Mouse (Mus musculus): ENCODE data around the gene Abi3.

Gene Abi3

DNA sequence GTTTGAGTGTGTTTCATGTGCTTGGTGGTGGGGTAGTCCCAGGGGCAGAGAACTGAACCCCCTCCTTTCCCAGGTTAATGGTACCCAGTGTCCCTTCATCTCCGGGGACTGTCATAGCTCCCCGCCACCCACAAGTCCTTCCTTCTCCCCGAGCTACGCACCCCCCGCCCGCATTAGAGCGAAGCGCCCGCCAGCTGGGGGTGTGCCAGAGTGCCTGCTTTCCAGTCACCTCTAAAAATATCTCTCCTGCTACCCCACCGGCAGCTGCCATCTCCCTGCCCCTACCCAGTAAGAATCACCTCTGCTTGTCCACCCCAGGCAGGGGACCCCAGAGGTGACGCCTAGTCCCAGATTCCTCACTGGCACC lies 17.4 kb downstream of the Abi3 start:
- peak; percentile 12 for DNase-seq

DNA sequence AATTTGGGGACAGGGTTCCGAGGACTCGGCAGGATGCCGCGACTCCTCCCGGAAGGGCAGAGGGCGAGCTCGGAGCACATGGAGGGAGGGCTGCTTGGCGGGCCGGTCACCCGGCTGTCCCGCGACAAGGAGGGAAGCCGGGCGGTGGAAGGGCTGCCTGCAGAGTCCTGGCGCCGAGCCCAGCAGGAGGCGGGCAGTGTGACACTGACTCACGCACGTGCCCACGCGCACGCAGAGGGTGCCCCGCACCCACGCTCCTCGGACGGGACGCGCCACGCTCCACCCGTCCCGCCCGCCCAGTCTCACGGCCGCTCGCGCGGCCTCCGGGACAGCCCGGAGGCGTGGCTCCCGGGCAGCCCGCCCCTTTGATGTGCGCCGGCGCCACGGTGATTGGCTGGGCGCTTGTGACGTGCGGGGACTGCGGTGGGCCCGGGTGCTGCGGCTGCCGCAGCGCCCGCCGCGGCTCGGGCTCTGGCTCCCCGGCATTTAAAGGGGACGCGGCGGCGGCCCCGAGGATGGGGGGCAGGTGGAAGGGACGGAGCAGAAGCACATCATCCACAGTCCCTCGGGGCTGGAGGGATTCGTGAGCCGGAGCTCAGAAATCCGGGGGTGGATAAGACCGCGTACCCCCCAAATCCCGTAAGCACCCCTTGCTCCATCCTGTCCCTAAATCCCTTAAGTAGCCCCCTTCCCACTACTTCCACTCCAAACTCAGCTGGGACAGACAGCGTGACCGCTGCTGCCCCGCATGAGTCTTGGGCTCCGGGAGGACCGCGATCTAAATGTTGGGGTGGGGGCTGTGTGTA lies 18.0 kb downstream of the Abi3 start, which contains the start of gene Phospho1:
Gene Phospho1 (plus strand): TSS at position 429 of the 806 bp plus-strand sequence.
- DNase-seq: peak; percentile 95

DNA sequence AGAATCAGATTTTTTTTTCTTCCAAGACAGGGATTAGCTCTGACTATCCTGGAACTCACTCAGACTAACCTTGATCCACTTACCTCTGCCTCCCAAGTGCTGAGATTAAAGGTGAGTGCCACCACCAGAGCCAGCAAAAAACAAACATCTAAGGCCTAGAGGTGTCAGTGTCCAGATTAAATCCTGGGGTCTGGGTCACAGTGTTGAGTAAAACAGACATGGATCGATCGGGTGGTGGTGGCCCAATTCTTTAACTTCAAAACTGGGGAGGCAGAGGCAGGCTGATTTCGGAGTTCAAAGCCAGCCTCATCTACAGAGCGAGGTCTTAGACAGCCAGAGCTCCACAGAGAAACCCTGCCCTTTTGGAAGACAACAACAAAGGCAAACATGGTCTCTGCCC lies 19.8 kb downstream of the Abi3 start:
- DNase-seq: no peak

DNA sequence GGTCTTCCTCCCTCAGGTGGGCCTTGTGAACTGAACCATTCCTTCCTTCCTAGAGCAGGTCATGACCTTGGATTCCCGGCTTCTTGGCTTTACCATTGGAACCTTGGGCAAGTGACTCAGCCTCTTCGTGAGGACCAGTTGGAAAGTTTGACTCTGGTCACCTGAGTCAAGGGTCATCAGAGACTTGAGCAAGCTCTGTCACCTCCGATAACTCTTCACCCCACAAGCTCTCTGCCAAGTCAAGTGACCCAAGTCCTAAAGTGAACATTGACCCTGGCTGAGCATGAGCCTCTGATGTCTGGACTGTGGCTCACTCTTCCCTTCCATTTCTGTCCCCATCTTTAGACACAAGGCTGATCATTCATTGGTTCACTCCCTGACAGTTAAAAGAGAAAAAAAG lies 20.8 kb downstream of the Abi3 start:
- no peak for DNase-seq

DNA sequence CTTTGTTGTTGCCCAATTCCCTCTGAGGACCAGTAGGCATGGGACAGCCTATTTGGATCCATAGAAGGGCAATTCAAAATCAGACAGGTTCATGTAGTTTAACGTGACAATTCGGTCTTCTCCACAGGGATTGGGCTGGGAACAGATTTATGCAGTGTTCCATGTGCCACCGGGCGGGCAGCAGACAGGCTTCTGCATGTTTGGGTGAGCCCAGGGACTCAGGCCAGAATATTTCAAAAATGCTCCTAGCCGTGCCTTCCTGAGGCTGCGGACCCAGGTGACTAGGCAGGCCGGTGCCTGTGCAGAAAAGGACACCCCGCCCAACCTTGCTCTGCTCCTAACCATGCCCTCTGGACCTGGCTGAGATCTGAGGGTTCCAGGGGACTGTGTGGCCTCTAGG lies 23.1 kb downstream of the Abi3 start:
- DNase-seq: no peak

DNA sequence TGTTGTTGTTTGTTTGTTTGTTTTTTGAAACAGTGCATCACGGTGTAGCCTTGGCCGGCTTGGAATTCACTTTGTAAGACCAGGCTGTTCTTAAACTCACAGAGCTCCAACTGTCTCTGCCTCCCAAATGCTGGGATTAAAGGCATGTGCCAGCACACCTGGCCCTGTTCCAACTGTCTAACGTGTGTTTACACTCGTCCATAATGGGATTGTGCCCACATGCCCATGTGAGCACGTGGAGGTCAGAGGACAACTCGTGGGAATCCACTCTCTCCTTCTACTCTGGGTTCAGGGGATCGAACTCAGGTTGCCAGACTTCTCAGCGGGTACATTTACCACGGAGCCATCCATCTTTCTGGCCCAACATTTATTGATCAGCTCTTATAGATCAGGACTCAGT lies 26.9 kb downstream of the Abi3 start:
- no peak for DNase-seq

DNA sequence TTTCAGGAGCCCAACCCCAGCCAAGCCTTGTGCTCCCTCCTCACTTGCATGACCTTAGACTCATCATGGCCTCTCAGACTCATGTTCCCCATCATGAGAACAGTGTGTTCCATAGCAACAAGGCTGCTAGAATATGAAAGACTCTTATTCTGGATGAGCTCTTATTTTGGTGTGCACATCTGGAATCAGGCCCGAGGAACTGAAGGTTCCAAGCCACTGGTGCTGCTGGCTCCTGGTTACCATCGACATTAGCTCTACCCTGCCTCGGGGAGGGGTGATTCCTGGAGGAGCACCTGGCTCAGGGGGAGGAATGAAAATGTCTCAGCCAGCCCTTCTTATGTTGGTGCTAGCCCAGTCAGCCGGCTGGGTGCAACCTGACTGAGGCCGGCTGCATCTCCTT lies 27.4 kb downstream of the Abi3 start:
- DNase-seq: no peak

DNA sequence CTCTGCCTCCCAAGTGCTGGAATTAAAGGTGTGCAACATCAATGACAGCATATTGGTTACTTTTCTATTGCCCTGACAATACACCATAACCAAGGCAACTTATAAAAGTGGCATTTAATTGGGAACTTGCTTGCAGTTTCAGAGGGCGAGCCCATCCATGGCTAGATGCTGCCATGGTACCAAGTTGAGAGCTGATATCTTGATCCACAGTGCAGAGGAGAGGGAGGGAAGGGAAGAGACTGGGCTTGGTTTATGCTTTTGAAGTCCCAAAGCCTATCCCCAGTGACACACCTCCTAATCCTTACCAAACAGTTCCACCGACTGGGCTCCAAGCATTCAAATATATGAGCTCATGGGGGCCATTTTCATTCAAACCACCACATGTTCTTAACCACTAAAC lies 28.2 kb downstream of the Abi3 start:
- no peak for DNase-seq

DNA sequence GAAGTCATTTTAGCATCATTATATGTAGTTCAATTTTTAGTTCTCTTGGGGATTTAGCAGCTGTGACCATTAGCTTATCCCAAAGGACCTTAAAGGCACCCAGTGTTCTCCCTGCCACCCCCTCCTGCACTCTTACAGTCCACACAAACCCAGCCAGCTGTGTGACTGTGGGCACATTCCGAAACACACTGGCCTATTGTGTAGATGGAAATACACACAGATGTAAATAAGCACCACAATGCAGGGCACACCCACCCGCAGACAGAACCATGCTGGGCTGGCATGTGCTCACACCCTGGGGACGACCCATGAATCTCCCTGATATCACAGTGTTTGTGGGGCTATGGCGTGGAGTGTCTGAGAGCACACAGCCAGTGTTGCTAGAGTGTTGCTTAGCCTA lies 30.1 kb downstream of the Abi3 start:
- DNase-seq: no peak

DNA sequence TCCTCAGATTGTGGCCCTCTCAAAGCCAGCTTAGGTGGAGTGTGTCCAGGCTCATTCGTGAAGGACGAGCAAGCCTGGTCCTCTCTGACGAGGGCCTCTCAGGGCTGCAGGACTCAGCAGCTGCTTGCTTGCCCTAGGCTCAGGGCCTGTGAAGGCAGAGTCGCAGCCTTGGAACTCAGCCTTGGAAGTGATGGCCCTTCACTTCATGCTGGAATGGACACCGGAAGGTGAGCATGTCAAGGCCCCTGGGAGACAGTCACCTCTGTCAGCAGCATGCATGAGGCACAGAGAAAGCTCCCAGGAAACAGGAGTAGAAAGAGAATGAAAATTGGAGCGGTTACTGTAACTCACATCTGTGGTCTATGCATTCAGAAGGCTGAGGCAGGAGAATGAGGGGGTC lies 30.5 kb downstream of the Abi3 start:
- DNase-seq: no peak

DNA sequence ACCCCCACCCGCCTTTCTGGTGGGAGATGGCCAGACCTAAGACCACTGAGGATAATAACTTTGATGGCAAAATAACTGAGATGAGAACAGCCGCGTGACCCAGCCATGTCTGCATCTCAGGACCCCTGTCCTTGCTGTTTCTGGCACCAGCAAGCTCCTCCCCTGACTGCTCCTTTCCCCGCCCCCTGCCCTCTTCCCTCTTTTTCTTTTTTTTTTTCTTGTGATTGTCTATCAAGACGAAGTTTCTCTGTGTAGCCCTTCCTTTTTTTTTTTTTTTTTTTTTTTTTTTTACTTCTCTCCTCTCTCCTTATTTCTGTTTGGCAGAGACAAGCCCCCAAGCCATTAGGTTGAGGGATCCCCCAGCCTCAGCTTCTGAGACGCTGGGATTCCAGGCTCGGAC lies 31.4 kb downstream of the Abi3 start:
- no peak for DNase-seq

DNA sequence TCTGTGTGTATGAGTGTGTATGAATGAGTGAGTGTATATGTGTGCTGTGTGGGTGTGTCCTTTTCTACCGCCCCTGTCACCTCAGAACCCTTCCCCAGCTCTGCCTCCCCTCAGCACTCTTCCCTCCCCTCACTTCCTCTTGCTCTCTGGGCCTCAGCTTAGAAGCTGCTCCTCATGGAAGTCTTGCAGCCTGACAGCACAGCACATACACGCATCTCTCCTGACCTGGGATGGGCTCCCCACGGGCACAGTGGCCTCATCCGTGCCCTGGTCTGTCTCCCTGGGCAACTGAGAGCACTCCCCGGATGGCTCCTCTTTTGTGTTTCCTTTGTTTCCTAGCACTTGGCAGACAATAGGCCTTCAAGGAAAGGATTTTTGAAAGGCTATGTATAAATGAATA lies 32.7 kb downstream of the Abi3 start:
- DNase-seq: no peak

DNA sequence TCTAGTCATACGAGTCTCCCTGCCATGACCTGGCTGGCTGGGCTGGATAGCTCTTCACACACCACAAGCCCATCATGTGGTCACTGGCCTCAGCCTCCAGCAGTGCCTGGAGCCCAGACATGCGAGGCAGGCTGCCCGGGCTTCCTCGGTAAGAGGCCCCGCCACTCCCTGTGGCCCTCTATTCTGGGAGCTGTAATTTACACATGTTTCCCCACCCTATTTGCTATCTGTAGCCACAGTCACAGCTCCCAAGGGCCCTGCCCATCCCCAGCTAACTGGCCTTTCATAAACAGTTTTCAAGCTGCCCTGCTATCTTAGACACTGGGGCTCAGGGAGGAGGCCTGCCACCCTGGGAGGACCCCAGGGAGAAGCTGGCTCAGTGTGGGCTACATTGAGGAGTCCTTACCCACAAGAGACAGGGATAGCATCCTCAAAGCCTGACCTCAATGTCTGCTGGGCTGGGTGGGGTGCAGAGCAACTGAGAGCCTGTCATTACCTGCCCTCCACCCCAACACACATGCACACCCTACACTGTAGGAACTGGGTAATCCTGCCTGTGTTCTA lies 33.7 kb downstream of the Abi3 start:
- no peak for DNase-seq

DNA sequence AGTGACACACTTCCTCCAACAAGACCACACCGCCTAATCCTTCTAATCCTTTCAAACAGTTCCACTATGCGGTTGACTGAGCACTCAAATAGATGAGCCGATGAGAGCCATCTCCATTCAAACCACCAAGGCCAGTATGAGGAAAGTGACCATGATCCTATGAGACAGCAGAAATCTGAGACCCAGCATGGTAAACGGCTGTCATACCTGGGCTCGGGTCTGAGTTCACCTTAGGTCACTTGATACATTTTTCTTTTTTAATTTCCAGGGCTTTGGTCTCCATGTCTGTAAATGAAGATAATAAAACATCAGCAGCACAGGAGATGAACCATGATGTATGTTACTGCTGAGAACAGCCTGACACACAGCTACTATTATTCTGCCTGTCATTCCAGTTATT lies 34.4 kb downstream of the Abi3 start:
- DNase-seq: no peak

DNA sequence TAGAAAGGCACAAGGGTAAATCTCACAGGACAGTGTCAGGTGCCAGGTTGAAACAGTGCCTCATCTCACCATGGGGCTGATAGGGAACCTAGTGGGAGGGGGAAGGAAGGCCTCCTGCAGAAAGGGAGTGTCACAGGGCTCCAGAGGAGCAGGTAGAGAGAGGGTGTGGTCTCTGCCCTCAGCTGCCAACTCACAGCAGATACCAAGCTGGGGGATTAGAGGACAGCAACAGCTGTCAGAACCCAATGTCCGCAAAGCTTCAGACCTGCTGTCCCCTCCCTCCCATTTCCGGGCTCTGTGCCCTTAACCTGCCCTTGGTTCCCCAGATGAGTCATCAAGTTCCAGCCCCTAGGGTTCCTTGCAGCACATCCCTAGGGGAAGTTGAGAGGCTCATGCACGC lies 36.7 kb downstream of the Abi3 start:
- no peak for DNase-seq

DNA sequence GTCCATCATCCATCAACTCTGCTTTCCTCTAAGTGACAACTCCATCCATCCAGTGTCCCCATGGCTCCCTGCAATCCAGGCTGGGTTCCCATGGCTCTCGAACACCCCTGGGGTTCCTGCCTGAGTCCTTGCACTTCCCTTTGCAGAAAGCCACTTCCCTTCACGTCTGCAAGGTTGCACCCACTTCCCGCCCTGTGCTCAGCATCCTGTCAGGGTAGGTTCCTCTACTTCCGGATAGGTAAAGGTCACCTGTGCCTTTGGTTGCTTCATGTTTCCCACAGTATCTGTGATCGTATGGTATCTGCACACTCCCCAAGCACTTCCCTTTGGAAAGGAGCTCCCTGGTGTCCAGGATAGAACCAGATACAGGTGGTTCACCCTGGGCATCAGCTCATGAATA lies 37.3 kb downstream of the Abi3 start:
- no peak for DNase-seq

DNA sequence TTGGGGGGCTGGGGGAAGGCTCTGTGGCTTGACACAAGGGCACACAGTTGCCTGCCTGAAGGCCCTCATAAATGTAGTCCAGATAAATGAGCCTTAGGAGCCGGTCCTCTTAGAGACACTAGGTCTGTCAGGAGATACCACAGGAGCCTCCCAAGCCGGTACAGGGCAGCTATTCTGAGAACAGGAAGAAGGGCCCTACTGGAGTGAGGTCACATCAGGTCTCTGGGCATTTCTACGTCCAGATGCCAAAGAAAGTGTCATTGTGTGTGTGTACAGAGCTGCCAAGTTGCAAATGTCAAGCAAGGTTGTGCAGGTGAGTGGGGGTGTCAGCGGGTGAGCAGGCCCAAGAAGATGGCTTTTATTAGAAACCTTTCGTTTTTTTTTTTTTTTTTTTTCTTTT lies 46.7 kb downstream of the Abi3 start:
- DNase-seq: no peak

DNA sequence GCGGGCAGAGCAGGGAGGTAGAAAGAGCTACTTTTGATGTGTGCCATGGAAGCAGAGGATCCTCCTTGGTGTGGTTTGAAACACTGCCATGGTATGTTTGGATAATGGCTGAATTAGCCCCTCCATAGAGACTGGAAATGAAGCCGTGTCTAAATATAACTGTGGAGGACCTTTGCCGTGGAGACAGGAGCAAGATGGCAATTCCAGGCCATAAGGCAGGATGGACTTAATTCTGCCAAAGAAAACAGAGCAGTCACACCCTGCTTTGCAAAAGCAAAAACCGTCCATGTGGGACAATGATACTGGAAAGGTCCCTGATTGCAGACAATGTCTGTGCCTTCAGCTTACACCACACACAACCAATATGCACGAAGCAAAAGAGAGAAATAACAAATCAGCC lies 48.1 kb downstream of the Abi3 start:
- DNase-seq: no peak

DNA sequence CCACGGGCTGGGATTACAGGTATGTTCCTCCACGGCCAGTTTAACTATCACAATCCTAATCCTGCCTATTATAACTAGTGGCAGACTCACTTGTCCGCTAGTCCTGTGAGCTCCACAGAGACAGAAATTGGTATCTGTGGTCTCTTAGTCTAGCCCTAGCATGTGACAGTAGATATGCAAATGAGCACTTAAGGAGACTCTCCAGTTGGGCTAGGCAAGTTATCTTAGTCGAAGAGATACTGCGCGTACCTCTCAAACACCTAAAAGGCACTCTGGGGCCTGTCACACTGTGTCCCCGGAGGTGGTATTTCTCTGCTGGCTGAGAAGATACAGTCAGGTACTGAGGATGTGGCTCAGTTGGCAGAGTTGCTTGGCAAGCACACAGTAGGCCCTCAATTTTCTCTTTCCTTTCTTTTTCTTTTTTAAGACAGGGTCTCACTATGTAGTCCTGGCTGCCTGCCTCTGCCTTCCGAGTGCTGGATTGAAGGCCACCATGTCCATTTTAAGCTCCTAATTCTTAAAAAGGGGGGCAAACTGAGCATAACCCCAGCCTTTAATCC lies 49.2 kb downstream of the Abi3 start:
- DNase-seq: no peak

DNA sequence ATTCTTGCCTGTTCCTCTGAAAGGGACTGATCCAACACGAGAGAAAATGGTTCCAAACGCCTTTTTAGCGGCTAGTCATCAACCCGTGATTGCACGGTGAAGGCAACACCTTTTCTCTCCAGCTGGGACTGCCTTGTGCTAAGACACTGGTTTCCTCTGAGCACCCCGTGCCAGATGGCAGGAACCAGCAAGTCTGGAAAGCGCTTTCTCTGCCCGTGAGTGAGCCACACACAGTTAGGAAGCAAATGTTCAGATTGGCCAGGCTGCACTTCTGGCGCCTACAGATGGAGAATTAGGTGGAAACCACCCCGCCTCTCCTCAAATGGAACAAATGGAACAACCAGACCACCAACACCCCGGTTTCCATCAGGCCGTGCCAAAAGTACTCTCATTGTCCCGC lies 50.5 kb downstream of the Abi3 start:
- DNase-seq: no peak

DNA sequence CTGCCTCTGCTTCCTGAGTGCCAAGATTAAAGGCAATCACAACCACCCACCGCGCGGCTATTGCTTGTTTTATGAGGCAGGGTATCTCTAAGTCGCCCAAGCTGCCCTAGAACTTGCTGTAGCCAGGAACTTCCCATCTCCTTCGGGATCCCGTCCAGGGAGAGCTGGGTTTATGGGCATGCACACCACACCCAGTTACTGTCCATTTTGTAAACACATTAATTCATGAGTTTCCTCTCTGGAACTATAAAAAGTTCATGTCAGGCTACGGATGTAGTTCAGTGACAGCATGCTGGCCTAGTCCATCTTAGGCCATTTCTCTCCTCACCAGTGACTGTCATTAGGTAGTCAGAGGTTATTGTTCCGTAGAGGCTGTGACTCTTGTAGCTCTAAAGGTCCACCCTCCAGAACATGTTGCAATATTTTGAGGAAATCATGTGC lies 52.8 kb downstream of the Abi3 start:
- no peak for DNase-seq

DNA sequence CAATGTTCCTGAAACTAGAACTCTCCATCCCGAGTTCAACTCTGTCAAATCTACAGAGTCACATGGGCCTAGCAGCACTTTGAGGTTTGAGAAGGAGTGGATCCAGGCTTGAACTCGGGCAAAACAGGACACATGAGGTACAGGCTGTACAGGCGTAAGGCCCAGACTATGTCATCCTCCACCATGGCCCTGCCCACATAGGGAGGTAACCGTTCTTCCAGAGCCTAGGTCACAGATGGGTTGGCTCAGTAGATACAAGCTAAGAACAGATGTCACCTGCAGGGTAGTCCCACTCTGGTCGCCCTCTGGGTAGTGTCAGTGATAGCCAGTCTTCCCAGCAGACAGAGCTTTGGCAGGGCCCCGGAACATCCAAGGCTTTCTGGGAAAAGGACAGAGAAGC lies 55.8 kb downstream of the Abi3 start:
- no peak for DNase-seq

DNA sequence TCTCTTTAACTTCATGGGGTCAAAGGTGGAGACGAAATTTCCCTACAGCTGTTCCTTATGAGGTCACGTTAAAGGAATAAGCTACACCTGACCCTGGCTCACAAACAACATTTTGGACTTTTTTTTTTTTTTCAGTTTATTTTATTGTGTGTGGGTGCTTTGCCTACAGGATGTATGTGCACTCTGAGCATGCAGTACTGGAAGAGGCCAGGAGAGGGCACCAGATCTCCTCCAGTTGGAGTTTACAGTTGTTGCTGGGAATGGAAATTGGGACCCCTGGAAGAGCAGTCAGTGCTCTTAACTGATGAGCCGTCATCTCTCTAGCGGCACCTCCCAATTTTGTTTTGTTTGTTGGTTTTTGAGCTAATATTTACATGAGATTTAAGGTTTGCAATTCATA lies 56.6 kb downstream of the Abi3 start:
- no peak for DNase-seq

DNA sequence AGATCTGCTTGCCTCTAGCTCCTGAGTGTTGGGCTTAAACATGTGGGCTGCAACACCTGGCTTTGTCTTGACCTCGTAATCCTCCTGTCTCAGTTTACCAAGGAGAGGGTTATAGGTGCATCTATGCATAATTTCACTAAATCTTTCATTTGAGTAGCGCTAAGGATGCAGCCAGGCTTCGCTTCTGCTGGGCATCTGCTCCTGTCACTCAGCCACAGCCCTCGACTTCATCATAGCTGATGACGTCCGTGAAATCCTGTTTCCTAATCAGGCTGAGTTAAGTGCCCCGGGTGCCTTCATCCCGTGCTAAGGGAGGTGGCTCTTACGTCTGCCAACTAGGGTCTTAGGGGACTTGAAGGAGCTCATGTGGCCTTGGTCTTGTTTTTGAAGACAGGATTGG lies 58.3 kb downstream of the Abi3 start:
- DNase-seq: no peak

DNA sequence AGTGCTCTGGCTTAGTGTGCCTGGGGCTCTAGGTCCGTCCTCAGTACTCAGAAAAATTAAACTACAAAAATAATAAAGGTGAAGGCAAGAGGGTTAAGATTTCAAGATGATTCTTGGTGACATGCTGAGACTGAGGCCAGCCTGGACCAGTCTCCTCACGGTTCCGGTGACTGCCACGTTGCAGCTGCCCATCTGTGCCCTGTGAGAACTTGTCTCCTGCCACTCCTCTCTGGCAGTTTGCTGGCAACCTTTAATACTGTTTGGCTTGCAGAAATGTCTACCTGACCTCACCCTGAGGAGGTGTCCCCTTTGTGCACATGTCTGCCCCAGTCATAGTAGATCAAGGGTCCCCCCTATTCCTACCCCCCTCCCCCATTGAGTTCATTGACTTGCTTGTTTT lies 58.8 kb downstream of the Abi3 start:
- DNase-seq: no peak
